Mouse (Mus musculus) megakaryocyte, adult 5-6 weeks (primary cell): Measurements from ENCODE around the gene Tmem106a. TPM values are rescaled to one million over a fixed set of nuclear protein-coding genes. Genes with fewer than 3 reads are reported as not detected.
"Not testable (repeated sequence)": the region's sequence is repeated elsewhere in the genome, so short reads cannot be mapped to it uniquely, and the experiment has no call there.

Source experiments
- ATAC-seq: 2 replicates; pipeline ENCODE4 v1.8.0; 2016; ENCODE audit warnings: mild to moderate bottlenecking, inconsistent platforms; ENCODE audit not compliant: poor library complexity, severe bottlenecking
- total RNA-seq, 2 experiments: library from RNA; stranded (forward) in 1 of 2; stranded (reverse) in 1 of 2; fragments of 153-499, 151-499 nt in 1 of 2; fragments of 221-1000, 200-1000 nt in 1 of 2; gene quantifications; 2 replicates each; pipeline versions ENCODE4 v1.2.3 to v1.2.4; 2015 to 2017

Tmem106a gene
- total RNA-seq, 2 experiments from 2014 or later: 24.1 to 35.3 TPM

DNA sequence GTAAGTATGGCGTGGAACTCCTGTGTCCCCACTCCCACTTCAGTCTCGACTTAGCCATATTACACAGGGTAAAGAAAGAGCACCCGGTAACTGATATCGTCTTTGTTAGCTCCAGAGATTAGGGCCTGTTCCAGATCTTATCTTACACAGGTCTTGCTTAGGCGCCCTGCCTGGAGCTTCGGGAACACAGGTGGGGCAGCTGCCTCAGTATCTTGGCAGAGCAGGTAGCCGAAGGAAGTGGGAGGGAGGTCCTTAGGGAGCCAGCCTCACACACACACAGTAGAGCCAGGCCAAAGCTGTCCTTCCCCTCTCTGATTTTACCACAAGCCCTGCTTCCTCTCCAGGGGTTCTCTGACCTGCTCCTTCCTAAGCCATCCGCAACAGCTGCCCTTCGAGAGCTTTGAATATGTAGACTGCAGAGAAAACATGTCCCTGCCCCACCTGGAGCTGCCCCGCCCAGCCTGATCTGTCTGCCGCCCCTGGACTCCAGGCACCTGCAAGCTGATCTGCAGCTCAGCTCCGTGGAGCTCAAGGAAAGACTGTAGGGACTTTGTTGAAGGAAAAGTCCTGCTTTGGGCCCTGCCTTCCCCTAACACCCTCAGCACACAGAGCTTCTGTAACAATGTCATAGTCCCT, 8.1 kb downstream of the Tmem106a start:
- no peak for ATAC-seq

DNA sequence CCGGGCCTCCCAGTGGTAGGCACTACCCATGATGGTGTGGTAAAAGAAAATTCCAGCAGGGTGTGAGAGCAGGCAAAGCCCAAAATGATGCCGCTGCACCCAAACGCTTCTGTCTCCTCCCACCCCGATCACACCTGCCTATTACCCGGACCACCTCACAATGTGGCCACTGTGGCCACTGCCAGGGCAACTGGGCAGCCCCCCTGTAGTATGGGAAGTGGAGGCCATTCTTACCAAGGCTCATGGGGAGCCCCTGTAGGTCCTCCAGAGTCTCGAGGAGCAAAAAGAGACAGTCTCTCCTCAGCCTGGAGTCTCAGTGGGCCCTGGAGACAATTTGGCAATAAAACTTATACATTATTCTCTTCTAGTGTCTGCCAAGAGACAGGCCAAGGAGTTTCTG, 17.1 kb downstream of the Tmem106a start, which contains the start of gene Gm11634:
TSS of gene Gm11634 (minus strand) at position 101 of the 400 bp plus-strand sequence.
- no peak for ATAC-seq

DNA sequence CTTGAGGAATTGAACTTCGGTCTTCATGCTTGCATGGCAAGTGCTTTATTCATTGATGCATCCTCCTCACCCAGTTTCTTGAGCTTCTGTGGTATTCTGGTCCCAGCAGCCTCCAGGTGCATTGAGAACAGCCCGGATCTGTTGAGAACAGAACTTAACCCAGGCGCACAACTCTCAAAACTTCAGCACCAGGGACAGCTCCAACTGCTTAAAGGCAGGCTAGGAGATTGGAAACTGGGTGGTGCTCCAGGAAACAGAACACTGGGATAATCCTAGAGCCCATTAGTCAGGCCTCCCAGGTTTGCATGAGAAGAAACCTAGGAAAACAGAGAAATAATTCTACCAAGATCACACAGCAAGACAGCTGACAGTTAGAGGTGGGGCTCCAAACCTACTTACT, 20.4 kb downstream of the Tmem106a start:
- ATAC-seq: no peak

DNA sequence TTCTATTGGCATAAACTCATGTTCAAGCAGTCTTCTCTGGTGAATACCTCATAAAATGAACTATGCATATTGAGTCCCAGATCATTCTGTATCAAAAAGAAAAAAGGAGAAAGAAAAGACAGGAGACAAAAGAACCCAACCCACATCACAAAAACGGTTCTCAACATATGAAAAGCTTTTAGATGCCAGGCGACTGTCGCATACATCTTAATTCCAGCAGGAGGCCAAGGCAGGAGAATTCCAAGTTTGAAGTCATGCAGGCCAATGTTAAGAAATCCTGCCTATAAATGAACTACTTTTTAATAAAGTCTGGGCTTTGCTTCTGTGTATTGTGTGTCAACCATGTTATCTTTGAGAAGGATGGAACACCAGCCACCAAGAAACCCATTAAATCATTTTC, 22.1 kb downstream of the Tmem106a start:
- ATAC-seq: no peak

DNA sequence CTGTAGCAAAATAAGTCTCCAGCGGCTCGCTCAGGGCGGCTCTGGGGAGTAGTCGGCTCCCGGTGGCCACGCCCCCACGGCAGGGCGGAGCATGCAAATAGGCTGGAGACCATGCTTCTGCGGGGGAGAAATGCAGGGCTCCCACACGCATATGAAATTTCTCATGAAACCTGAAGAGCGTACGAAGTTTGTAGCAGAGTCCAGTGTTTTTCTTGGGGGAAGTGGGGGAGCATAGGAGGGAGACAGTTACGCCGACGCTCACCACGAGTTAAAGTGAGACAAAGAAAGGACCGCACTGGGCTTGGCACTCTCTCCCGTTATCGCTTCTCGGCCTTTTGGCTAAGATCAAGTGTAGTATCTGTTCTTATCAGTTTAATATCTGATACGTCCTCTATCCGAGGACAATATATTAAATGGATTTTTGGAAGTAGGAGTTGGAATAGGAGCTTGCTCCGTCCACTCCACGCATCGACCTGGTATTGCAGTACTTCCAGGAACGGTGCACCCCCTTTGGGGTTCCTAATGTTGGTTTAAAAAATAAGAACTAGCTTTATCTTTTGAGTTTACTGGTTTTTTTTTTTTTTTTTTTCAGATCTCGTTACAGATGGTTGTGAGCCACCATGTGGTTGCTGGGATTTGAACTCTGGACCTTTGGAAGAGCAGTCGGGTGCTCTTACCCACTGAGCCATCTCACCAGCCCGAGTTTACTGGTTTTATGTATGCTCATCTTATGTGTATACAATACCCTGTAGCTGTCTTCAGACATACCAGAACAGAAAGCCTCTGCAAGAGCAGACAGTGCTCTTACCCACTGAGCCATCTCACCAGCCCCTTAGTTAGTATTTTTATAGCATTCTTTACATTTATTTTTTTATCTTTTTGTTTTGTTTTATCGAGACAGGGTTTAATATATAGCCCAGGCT, 22.8 kb downstream of the Tmem106a start:
- ATAC-seq: peak; percentile 94

DNA sequence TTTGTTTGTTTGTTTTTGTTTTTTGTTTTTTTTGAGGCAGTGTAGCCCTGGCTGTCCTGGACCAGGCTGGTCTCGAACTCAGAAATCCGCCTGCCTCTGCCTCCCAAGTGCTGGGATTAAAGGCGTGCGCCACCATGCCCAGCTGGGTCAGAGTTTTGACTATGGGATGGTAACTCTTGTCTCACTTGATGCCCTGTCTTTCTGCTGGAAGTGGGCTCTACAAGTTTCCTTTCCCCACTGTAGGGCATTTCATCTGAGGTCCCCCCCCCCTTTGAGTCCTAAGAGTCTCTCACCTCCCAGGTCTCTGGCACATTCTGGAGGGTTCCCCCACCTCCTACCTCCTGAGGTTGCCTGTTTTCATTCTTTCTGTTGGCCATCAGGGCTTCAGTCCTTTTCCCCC, 25.1 kb downstream of the Tmem106a start:
- not testable (repeated sequence) for ATAC-seq

DNA sequence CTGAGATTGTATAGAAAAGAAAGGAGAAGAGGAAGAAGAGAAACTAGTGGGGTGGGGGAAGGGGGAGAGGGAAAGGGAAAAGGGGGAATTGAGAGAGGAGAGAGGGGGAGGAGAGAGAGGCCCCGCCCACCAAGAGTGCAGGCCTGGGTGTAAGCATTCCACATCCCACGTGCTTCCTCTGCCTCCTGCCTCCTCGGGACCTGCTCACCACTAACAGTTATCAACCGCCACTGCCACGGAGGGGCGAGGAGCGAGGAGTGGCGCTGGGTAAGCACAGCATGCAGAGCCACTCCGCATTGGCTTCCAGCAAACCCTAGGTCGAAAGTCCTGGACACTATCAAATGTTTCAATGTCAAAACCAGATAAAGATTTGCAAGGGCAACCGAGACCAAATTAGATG, 28.4 kb downstream of the Tmem106a start:
- peak; percentile 27; the same call in 1 of the 2 replicates for ATAC-seq

DNA sequence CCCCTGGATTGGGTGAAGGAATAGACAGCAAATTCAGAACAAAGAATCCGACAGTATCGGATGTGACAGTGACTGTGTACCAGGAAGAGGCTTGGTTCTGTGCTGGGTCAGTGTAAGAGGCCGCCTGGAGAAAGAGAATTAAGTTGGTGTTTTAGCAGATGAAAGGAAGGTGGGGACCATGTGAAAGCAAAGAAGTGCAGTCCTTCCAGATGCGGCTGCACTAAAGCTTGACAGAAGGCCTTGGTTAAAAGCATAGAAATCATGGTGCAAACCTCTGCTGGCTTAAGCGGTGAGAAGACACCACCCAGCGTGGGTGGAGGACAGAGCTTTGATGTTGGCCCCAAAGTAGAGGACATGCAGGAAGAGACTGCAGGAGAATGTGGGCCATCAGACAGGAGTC, 31.6 kb downstream of the Tmem106a start:
- ATAC-seq: no peak

DNA sequence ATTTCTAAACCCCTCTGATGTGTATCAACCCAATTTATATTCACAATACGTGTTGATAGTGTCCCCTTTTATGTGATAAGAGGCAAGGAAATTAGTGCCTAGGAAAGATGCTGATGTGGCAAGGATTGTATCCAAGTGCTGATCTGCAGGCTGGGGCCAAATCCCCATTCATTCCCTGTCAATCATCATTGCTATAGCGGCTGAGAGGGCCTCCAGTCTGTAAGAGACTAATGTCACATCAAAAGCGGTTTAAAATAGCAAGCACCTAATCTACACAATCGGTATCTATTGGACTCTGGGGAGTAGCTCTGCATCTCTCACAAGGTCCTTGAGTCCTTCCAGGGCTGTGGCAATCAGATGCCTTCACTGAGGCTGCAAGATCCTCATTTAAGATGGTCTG, 32.1 kb downstream of the Tmem106a start:
- no peak for ATAC-seq

DNA sequence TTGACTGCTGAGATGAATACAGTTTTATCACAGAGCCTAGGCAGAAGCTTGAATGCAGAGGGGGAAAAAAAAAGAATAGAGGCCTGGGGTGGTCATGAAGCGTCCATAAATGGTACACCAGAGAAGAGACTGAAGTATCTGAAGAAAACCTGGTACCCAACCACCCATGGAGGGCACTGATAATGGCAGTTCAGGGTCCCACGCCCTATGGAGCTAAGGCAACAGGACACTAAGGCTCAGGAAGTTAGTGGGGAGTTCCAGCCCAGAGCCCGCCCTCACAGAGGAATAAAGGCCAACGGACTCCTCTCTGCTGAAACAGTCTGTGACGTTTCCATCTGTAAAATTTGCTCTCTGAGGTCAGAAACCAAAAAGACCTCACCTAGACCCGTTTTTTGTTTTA, 33.3 kb downstream of the Tmem106a start:
- ATAC-seq: no peak

DNA sequence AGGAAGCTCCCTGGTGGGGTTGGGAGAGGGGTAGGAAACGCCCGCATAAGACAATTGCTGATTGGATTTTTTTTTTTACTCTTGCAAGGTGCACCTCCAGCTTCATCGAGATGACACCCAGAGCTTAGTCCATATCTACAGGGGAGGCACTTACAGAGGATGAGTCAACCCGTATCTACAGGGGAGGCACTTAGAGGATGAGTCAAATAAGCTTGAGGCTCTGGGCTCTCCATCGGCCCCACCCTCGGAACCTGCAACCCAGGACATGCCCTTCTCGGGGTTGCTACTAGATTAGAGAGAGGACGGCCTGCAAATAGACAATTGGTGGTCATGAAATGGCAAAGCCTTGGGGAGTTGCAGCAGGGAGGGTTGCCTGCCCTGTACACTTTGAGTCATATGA, 34.1 kb downstream of the Tmem106a start:
- ATAC-seq: no peak

DNA sequence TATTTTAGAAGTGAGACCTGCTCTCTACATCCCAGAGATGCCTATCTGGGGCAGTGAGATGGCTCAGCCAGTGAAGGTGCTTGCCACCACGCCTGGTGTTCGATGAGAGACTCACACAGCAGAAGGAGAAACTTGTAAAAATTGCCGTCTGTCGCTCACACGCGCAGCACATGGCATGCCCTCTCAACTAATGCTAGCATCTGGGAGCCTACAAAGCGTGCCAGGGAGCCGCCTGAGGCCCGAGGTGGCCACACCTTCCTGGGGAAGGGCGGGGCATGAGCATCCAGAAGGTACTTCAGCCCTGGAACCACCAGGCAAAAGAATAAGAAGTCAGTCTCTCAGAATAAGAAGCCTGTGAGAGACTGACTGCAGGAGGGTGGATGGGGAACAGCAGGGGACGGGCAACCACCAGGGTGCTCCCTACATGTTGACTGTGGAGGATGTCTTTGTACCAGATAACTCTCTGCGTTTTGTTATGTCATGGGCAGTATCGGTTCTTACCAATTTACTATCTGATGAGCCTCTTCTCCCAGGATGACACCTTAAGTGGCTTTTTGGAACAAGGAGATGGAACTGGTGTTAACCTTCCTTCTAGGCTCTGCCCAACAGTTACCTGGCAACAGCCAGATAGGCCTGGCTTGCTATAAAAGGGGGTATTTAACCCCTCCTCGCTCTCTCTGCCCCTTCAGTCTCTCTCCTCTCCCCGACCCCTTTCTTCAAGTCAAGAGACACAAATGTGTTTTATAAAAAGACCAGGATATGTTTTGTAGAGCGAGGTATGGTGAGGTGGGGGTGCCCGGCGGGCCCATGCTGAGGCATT, 35.1 kb downstream of the Tmem106a start:
- ATAC-seq: no peak

DNA sequence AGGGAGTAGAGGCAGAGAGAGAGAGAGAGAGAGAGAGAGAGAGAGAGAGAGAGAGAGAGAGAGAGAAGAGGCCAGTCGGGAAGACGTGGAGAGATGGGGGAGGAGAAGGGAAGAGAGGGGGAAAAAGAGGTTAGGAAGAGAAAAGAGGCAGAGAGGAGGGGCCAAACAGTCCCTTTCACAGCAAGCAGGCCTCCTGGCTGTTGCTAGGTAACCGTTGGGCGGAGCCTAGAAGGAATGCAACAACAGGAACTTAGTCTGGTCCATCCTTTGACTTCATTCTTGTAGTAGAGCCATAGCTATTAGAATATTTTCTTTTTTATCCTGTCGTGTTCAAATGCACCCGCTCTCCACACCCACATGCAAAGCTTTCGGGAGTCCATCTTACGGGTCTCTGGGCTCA, 35.8 kb downstream of the Tmem106a start:
- ATAC-seq: peak; percentile 27; the same call in 1 of the 2 replicates

DNA sequence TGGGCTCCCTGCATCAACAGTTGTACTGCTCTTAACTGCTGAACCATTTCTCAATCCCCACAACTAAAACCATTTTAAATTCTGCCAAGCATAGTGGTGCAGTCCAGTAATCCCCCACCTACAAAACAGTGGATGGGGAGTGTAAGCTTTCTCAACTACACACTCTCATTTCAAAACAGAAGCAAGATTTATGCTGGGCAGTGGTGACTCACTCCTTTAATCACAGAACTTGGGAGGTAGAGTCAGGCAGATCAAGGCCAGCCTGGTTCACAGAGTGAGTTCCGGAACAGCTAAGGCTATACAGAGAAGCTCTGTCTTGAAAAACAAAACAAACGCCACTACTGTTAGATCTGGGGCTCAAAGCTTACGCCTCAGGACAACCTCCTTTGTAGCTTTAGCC, 36.6 kb downstream of the Tmem106a start:
- ATAC-seq: no peak

DNA sequence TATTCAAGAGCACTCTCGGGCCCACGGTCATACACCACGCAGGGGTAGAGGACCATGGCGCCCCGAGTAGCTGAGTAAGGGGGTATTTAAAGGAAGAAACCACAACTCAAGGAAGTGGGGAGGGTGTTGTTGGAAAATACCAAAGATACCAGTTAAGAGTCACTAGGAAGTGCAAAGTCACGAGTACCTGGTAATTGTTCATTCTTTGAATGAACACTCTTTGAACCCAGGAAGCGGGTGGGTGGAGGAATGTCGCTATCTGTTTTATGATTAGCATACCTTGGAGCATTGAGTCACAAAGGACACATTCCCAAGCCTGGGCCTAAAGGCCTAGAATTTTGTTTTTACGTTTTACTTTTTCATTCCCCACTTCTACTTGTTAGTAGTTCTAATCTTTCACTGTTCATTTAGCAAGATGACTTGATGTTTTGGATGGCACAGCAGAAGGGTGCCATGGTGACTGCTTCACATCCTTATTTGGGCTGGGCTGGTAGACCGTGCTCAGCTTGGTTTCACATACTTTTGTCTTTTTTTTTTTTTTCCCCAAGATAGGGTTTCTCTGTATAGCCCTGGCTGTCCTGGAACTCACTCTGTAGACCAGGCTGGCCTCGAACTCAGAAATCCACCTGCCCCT, 38.1 kb downstream of the Tmem106a start:
- ATAC-seq: not testable (repeated sequence)

DNA sequence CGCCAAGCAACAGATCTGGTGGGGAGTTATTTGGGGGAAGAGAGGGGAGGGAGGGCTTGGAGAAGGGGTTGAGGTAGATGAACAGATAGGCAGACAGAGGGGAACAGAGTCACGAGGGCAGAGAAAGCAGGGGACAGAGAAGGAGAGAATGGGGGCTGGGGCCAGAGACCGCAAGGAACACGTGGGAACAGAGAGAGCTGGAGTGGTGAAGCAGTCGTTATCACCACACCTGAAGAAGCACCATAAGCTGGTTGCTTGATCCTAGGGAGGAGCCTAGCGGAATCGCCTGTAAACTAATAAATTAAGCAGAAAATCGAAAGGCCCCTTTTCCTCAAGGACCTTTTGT, 44.6 kb downstream of the Tmem106a start:
- peak; percentile 13 for ATAC-seq

DNA sequence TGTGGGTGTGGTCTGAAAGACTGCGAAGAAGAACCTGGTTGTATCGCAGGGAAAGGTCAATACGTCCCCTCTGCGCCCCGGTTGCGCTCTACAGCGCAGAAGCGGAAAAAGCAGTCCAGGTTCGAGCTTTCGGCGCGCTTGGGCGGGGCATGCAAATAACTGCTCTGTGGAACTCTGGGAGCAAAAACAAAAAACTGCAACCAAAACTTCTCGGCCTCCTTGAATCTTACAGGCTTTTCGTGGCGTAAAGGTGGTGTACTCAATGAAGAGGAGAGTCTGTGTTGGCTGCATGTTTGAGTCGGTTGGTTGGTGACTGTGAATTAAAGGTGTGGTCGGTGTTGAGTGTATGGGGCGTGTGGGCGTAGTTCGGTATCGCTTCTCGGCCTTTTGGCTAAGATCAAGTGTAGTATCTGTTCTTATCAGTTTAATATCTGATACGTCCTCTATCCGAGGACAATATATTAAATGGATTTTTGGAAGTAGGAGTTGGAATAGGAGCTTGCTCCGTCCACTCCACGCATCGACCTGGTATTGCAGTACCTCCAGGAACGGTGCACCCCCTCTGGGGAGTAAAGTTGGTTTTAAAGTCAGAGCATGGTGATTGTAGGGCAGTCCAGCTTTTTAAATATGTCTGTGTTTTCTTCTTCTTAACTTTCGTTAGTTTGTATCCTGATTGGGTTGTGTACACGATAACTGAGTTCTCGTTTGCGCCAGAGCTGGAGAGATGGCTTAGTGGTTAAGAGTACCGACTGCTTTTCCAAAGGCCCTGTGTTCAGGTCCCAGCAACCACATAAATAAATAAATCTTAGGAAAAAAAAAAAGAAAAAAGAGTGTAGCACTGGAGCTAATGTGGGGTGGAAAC, 45.2 kb downstream of the Tmem106a start, which contains the start of gene Rdm1:
TSS of gene Rdm1 (plus strand) at position 201 of the 862 bp plus-strand sequence.
- ATAC-seq: peak; percentile 61

DNA sequence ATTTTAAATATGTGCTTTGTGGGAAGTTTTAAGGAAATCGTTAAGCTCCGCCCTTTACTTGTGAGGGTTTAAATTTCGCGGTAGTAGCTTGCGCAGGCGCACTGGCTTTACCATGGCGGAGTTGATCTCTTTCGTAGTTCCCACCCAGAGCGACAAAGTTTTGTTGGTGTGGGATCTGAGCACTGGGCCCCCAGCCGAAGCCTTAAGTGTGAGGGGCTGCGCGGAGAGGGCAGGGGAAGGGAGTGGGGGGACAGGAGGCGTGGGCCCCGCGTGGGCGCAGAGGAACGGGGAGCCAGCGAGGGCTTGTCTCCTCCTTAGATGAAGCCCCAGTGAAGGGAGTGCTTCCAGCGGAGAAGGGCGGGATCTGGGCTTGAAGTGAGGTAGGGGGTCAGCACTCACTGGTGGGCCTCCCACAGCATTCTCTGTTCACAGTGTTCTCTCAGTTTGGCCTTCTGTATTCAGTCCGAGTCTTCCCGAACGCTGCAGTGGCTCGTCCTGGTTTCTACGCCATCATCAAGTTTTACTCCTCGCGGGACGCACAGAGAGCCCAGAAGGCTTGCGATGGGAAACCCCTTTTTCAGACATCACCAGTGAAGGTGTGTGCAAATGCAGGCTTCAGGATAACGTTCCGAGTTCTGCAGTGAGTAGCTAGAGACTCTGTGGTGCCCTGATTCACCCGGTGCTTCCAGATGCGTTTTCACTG, 46.0 kb downstream of the Tmem106a start:
- ATAC-seq: peak; percentile 73

DNA sequence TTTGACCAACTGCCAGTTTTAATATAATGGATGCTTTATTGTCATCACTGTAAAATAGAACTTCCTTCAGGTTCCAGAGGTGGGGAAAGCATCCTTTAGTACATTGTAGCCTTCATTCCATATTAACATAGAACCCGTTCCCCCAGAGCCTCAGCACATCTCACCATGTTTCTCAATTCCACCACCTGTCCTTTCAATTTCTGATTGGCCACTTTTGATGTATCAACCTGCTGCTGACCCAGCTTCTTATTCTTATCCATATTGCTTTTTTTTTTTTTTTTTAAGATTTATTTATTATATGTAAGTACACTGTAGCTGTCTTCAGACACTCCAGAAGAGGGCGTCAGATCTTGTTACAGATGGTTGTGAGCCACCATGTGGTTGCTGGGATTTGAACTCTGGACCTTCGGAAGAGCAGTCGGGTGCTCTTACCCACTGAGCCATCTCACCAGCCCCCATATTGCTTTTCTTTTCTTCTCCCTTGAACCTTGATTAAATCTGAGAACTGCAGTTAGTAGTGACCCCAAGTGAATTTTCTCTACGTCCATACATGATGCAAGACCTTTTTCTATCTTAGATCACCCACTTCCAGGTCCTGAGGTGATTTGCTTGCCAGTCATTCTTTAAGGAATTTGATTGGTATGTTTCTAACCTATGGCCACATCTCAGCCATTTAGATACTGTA, 46.8 kb downstream of the Tmem106a start:
- ATAC-seq: not testable (repeated sequence)
